Mouse (Mus musculus): ENCODE data around the gene Emc3.
A peak's percentile ranks its signal among the peaks of the same experiment; 100 is the strongest.

The Emc3 gene

GRCm38 (mm10) chr6:113495071-113495675, 36.3 kb downstream of the Emc3 start:
- DNase-seq (ENCODE audit: low read depth), result no peak

DNA sequence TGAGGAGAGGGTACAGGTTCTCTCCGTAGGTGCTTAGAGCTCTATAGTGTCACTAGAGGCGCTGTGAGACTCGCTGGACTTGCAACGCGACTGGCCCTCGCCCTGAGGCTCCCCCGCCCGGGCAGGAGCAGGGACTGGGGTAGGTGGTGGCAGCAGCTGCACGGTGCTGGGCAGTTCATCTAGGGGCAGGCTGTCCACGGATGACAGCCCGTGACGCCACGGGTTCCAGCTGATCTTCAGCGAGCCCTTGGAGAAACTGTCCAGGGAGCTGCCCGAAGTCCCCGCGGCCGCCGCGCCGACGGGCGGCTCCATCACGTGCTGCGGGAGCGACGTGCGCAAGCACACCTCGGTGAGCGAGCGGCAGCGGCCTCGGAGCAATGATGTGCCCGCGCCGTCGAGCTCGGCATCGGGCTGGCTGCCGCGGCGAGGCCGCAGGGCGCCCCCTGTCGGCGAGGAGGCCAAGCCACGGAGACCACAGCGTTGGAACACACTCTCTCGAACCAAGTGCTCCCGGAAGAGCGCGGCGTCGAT, 37.1 kb downstream of the Emc3 start:
- peak; percentile 92 for DNase-seq (ENCODE audit: low read depth)

DNA sequence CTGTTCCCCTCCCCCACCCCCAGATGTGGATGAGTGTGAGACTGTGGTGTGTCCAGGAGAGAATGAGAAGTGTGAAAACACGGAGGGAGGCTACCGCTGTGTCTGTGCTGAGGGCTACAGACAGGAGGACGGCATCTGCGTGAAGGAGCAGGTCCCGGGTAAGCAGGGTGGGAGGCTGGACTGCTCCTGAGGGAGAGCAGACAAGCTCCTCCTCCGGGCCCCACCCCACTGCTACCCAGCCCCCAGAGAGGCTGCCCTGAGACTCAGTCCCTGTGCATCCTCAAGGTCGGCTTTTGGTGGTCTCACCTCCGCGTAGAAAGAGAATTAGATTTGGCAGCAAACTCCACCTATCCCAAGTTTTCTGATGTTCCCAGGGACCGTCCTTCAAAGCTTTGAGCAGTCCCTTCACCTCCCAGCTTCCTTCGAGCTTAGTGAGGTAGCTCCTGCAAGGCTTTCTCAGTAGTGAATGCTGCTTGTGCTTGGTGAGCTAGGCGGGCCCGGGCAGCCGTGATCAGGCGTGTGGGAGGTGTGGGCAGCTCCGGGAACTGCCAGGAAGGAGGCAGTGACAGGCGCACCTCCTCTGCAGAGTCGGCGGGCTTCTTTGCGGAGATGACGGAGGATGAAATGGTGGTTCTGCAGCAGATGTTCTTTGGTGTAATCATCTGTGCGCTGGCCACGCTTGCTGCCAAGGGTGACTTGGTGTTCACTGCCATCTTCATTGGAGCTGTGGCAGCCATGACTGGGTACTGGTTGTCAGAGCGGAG, 39.2 kb downstream of the Emc3 start:
- no peak for DNase-seq (ENCODE audit: low read depth)

DNA sequence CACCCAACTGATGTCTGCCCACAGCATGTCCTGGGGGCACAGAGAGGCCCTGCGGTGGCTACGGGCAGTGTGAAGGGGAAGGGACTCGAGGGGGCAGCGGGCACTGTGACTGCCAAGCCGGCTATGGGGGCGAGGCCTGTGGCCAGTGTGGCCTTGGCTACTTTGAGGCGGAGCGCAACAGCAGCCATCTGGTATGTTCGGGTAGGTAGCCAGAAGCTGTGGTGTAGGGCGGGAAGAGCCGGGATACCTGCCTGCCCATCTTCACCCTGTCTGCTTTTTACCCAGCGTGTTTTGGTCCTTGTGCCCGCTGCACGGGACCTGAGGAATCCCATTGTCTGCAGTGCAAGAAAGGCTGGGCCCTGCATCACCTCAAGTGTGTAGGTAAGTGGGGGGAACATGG, 42.0 kb downstream of the Emc3 start:
- no peak for DNase-seq (ENCODE audit: low read depth)

- peak; percentile 72 for DNase-seq (ENCODE audit: low read depth)
These were observed 44.3 kb downstream of the Emc3 start for GRCm38 (mm10) chr6:113487125-113487576.

DNA sequence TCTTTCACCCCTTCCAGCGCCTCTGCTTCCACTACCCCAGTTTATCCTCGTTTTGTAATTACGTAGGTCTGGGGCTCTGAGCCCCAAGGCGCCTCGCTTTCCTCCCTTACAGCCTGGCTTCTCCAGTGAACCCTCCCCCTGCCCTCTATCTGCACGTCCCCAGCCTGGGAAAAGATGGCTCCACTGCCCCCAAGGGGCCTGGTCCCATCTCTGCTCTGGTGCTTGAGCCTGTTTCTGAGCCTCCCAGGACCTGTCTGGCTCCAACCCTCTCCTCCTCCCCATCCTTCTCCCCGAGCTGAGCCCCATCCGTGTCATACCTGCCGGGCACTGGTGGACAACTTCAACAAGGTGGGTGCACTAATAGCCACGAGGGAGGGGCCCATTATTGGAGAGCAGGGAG, 47.7 kb downstream of the Emc3 start:
- no peak for DNase-seq (ENCODE audit: low read depth)

GRCm38 (mm10) chr6:113483100-113483615, 48.3 kb downstream of the Emc3 start, which contains the start of gene Creld1:
TSS of gene Creld1 (plus strand) at chr6:113483297.
- DNase-seq (ENCODE audit: low read depth), result peak; percentile 95

DNA sequence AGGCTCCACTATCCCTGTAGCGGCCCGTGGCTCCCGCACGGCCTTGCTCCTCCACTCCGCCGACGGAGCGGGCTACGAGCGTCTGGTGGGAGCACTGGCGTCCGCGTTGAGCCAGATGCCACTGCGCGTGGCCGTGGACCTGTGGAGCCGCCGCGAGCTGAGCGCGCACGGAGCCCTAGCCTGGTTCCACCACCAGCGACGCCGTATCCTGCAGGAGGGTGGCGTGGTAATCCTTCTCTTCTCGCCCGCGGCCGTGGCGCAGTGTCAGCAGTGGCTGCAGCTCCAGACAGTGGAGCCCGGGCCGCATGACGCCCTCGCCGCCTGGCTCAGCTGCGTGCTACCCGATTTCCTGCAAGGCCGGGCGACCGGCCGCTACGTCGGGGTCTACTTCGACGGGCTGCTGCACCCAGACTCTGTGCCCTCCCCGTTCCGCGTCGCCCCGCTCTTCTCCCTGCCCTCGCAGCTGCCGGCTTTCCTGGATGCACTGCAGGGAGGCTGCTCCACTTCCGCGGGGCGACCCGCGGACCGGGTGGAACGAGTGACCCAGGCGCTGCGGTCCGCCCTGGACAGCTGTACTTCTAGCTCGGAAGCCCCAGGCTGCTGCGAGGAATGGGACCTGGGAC, 48.9 kb downstream of the Emc3 start:
- DNase-seq (ENCODE audit: low read depth), result peak; percentile 71

GRCm38 (mm10) chr6:113480555-113481373, 50.7 kb downstream of the Emc3 start:
- DNase-seq (ENCODE audit: low read depth), result no peak

DNA sequence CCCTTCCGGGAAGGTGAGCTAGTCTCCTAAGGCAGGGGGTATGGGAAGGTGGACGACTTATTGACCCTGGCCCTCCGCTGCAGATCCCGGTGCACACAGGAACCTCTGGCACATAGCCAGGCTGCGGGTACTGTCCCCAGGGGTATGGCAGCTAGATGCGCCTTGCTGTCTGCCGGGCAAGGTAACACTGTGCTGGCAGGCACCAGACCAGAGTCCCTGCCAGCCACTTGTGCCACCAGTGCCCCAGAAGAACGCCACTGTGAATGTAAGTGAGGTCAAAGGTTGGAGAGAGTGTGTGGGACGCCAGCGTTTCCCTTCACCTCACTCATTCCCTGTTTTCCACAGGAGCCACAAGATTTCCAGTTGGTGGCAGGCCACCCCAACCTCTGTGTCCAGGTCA, 52.5 kb downstream of the Emc3 start:
- DNase-seq (ENCODE audit: low read depth), result no peak

DNA sequence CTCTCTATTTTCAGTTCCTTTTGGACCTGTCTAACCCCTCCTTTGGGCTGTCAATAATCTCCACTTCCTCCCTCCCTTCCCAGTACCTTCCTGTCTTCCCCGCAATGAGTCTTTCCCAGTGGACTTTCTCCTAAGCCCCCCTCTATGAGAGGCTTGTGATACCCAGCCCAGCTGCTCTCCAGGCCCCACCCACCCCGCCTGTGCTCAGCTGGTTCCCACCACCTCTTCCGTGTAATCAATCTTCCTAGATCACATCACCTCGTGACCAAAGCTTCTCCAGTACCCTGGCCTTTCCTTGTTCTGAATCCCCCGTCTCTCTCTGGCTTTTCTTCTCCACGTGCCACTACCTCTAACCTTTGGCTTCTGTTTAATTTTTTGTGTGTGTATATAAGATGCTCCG, 54.1 kb downstream of the Emc3 start:
- DNase-seq (ENCODE audit: low read depth), result no peak

- no peak for DNase-seq (ENCODE audit: low read depth)
These were observed 57.7 kb downstream of the Emc3 start for GRCm38 (mm10) chr6:113473715-113474114.

GRCm38 (mm10) chr6:113473246-113473645, 58.2 kb downstream of the Emc3 start:
- DNase-seq (ENCODE audit: low read depth), result no peak

DNA sequence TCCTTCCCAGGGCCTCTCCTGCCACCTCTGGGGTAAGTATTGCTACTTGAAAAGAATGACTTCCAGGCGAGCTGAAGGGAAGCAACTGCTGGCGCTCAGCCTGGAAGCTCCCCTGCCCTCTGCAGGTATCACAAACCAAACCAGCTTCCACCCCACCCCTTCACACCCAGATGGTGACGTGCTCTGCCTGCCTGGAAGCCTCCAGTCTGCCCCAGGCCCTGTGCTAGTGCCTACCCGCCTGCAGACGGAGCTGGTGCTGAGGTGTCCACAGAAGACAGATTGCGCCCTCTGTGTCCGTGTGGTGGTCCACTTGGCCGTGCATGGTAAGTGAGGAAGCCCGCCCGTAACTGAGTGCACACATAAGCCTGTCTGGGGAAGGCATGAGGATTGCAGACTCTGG, 59.4 kb downstream of the Emc3 start:
- DNase-seq (ENCODE audit: low read depth), result no peak

- DNase-seq (ENCODE audit: low read depth), result no peak
These were observed 60.0 kb downstream of the Emc3 start, which contains the start of gene Il17rc for GRCm38 (mm10) chr6:113471297-113471936. TSS of gene Il17rc (plus strand) at chr6:113471427.

GRCm38 (mm10) chr6:113469432-113469831, 62.0 kb downstream of the Emc3 start:
- peak; percentile 72 for DNase-seq (ENCODE audit: low read depth)

DNA sequence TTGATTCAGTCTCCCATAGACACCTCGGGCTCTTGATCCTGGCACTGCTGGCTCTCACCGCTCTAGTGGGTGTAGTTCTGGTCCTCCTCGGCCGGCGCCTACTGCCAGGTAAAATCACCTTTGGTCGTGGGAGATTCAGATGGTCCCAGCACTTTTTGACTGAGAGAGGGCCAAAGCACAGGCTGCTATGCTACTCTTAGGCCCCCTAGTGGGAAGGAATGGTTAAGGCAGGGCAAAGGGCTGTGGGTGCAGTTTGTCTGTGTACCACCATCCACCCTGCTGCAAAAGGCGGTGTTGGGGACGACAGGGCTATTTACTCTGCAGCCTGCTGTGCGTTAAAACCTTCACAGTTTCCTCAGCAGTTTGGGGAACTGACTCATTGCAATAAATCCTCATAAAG, 62.4 kb downstream of the Emc3 start:
- peak; percentile 87 for DNase-seq (ENCODE audit: low read depth)

- DNase-seq (ENCODE audit: low read depth), result no peak
These were observed 62.9 kb downstream of the Emc3 start for GRCm38 (mm10) chr6:113468512-113468911.

- DNase-seq (ENCODE audit: low read depth), result no peak
These were observed 65.8 kb downstream of the Emc3 start for GRCm38 (mm10) chr6:113465602-113466001.
